ENCODE assay signal across 8 mouse cellular contexts in genomic region chr6:34709289-34709688, GRCm38 (mm10).
DNase-seq lines count a peak whose midpoint lies in the region; ATAC-seq and TF ChIP-seq lines count a peak whose summit lies in the region.

No protein-coding gene starts in this region.

- H3K36me3 ChIP-seq in erythroblast, embryonic 14.5 days (ENCODE audit: control insufficient read depth), result no peaks in the 10 kb centered on the region
- H3K36me3 ChIP-seq in intestine, postnatal 0 days (ENCODE audit: control insufficient read depth, insufficient read depth), result no peaks in the 10 kb centered on the region
- H3K36me3 ChIP-seq in stomach, postnatal 0 days (ENCODE audit: control insufficient read depth, insufficient read depth, low read length), result no peaks in the 10 kb centered on the region

- ATAC-seq in erythroblast, adult 5-6 weeks (replicated peaks; ENCODE audit: low FRiP score, poor library complexity, severe bottlenecking), result no peak
- ATAC-seq in granulocyte monocyte progenitor cell, adult 5-6 weeks (replicated peaks; ENCODE audit: poor library complexity, severe bottlenecking), result peak; percentile 68
- peak; percentile 25; the same call in 1 of the 2 replicates for ATAC-seq in intestine, postnatal 0 days
- ATAC-seq in megakaryocyte-erythroid progenitor cell, adult 5-6 weeks (replicated peaks; ENCODE audit: low FRiP score, low TSS enrichment, poor library complexity, severe bottlenecking), result peak; percentile 52; the same call in 1 of the 2 replicates
- peak; percentile 71 for ATAC-seq in stomach, postnatal 0 days (ENCODE audit: low FRiP score, low TSS enrichment)

- intact Hi-C loops in left cerebral cortex, postnatal 36 days (cut with DNase I), result no loop called here

- 12% methylated on average over 11 of the region's 11 CpGs for WGBS in intestine, postnatal 0 days
- 17% methylated on average over 11 of the region's 11 CpGs for WGBS in stomach, postnatal 0 days

- H3K9ac ChIP-seq in intestine, postnatal 0 days (ENCODE audit: low read depth, low read length), result peak overlapping the region; percentile 48
- H3K9ac ChIP-seq in stomach, postnatal 0 days (ENCODE audit: low read length), result peak overlapping the region; percentile 28

- peak; percentile 66 for TF ChIP-seq POLR2A in cortical plate, adult 2 months (IDR thresholded peaks at IDR 0.05; ENCODE audit: extremely low read depth, insufficient read depth, low read length)

- no peak overlapping the region for H3K27ac ChIP-seq in cortical plate, adult 2 months (ENCODE audit: insufficient read depth, low read length)
- no peak overlapping the region for H3K27ac ChIP-seq in intestine, postnatal 0 days (ENCODE audit: low read depth, low read length)
- H3K27ac ChIP-seq in stomach, postnatal 0 days (replicated peaks), result peak overlapping the region; percentile 59

- H3K4me3 ChIP-seq in erythroblast, embryonic 14.5 days (replicated peaks), result peak overlapping the region; percentile 53
- peak overlapping the region; percentile 43 for H3K4me3 ChIP-seq in cortical plate, adult 2 months (ENCODE audit: insufficient read depth, low read length)
- peak overlapping the region; percentile 29 for H3K4me3 ChIP-seq in intestine, postnatal 0 days (ENCODE audit: low read depth, low read length)
- peak overlapping the region; percentile 36 for H3K4me3 ChIP-seq in stomach, postnatal 0 days (ENCODE audit: low read depth, low read length)

- TF ChIP-seq CTCF in cortical plate, adult 2 months (IDR thresholded peaks at IDR 0.05; ENCODE audit: extremely low read depth, insufficient read depth, low read length), result no peak
- no peak for TF ChIP-seq CTCF in intestine, postnatal 0 days (IDR thresholded peaks at IDR 0.05; ENCODE audit: low read depth)
- no peak for TF ChIP-seq CTCF in stomach, postnatal 0 days (IDR thresholded peaks at IDR 0.05; ENCODE audit: low read depth)

- H3K27me3 ChIP-seq in erythroblast, embryonic 14.5 days (ENCODE audit: control insufficient read depth), result peaks cover 2% of the 10 kb centered on the region; the same call in 1 of the 2 replicates
- H3K27me3 ChIP-seq in intestine, postnatal 0 days (replicated peaks; ENCODE audit: control insufficient read depth, insufficient read depth, low read length), result no peaks in the 10 kb centered on the region
- H3K27me3 ChIP-seq in stomach, postnatal 0 days (ENCODE audit: control insufficient read depth, insufficient read depth, low read length), result no peaks in the 10 kb centered on the region

- DNase-seq in left cerebral cortex, postnatal 36 days (ENCODE audit: low spot score in 2 of 2), result peak; percentile 13 to 34
- DNase-seq in stomach, postnatal 0 days (ENCODE audit: low spot score), result peak; percentile 23

- H3K4me1 ChIP-seq in erythroblast, embryonic 14.5 days (ENCODE audit: control insufficient read depth), result peaks cover 2% of the 10 kb centered on the region
- H3K4me1 ChIP-seq in cortical plate, adult 2 months (ENCODE audit: control insufficient read depth, insufficient read depth, low read length), result peaks cover 2% of the 10 kb centered on the region; the same call in 1 of the 2 replicates
- H3K4me1 ChIP-seq in intestine, postnatal 0 days (replicated peaks; ENCODE audit: control insufficient read depth, insufficient read depth, low read length), result peaks cover 5% of the 10 kb centered on the region; the same call in 1 of the 2 replicates
- H3K4me1 ChIP-seq in stomach, postnatal 0 days (replicated peaks; ENCODE audit: control insufficient read depth, insufficient read depth), result peaks cover 12% of the 10 kb centered on the region

- peak overlapping the region; percentile 56 for H3K4me2 ChIP-seq in intestine, postnatal 0 days (replicated peaks; ENCODE audit: low read depth)
- H3K4me2 ChIP-seq in stomach, postnatal 0 days (replicated peaks; ENCODE audit: low read depth), result peak overlapping the region; percentile 47

- TF ChIP-seq EP300 in stomach, postnatal 0 days (optimal IDR thresholded peaks at IDR 0.05), result no peak

- H3K9me3 ChIP-seq in erythroblast, embryonic 14.5 days (ENCODE audit: control insufficient read depth, low read length), result peaks cover 8% of the 10 kb centered on the region
- peaks cover 8% of the 10 kb centered on the region for H3K9me3 ChIP-seq in intestine, postnatal 0 days (ENCODE audit: control insufficient read depth)
- peaks cover 2% of the 10 kb centered on the region; the same call in 1 of the 2 replicates for H3K9me3 ChIP-seq in stomach, postnatal 0 days (ENCODE audit: control insufficient read depth, low read length)
